Mouse (Mus musculus) embryonic facial prominence, embryonic 11.5 days (tissue): ENCODE data around the gene Rbfox1. TPM values are rescaled to one million over a fixed set of nuclear protein-coding genes. Genes with fewer than 3 reads are reported as not detected.

Experiments used
- ATAC-seq: fragments of 200-750 bp; cut with Nextera tagmentation; replicated peaks from 2 replicates; pipeline ENCODE4 v1.8.0; 2017; ENCODE audit warnings: low read depth; ENCODE audit not compliant: insufficient number of reproducible peaks, low FRiP score, low TSS enrichment
- DNase-seq: peaks from one replicate; pipeline ENCODE4 v3.0.0-alpha.2; 2015; ENCODE audit warnings: low spot score
- H3K27ac ChIP-seq: fragments of 300-500 bp; sonication (generic); replicated peaks from 2 replicates; pipeline ENCODE4 v1.5.1; 2014; ENCODE audit warnings: mild to moderate bottlenecking, low read depth, low read length, control low read depth
- H3K27me3 ChIP-seq: fragments of 300-500 bp; sonication (generic); 2 replicates; pipeline ENCODE4 v1.6.1; 2014; ENCODE audit warnings: mild to moderate bottlenecking, low read length, moderate library complexity, mixed read lengths; ENCODE audit not compliant: control insufficient read depth, insufficient read depth
- H3K36me3 ChIP-seq: fragments of 300-500 bp; sonication (generic); replicated peaks from 2 replicates; pipeline ENCODE4 v1.6.1; 2014; ENCODE audit warnings: low read depth, mild to moderate bottlenecking, low read length, moderate library complexity, mixed read lengths; ENCODE audit not compliant: control insufficient read depth, insufficient read depth
- H3K4me1 ChIP-seq: fragments of 300-500 bp; sonication (generic); 2 replicates; pipeline ENCODE4 v1.6.1; 2014; ENCODE audit warnings: low read length, mixed read lengths; ENCODE audit not compliant: control insufficient read depth, insufficient read depth
- H3K4me2 ChIP-seq: fragments of 300-500 bp; sonication (generic); 2 replicates; pipeline ENCODE4 v1.6.1; 2014; ENCODE audit warnings: low read depth, mild to moderate bottlenecking, control low read depth, low read length, moderate library complexity
- H3K4me3 ChIP-seq: fragments of 300-500 bp; sonication (generic); 2 replicates; pipeline ENCODE4 v1.5.1; 2014; ENCODE audit warnings: low read depth, low read length, control low read depth
- H3K9ac ChIP-seq: fragments of 300-500 bp; sonication (generic); replicated peaks from 2 replicates; pipeline ENCODE4 v1.6.1; 2014; ENCODE audit warnings: mild to moderate bottlenecking, control low read depth, low read length
- H3K9me3 ChIP-seq: fragments of 300-500 bp; sonication (generic); replicated peaks from 2 replicates; pipeline ENCODE4 v1.6.1; 2016; ENCODE audit warnings: mild to moderate bottlenecking, low read length, inconsistent platforms, mixed read lengths; ENCODE audit not compliant: control insufficient read depth
- WGBS: fragments of 180-500 bp; shearing (Covaris S2); extraction: QIAGEN DNeasy Blood & Tissue Kit; methylation state at CpG from one replicate; pipeline ENCODE4 v1.1.7; 2014; 5-methylcytosine and 5-hydroxymethylcytosine counted together
- polyA plus RNA-seq: library from polyadenylated mRNA; unstranded; fragments of >200 nt; fragmentation: Nextera tagmentation; extraction: Ambion mirVana; gene quantifications from 2 replicates; pipeline ENCODE4 v1.2.1, GENCODE M21; 2014

Gene Rbfox1
- polyA plus RNA-seq, 1 experiment from 2014 or later, result 4.2 TPM

GRCm38 (mm10) chr16:6034876-6035275 lies 149.7 kb downstream of the Rbfox1 start:
- Histone ChIP-seq H3K4me1 (no peaks in the 10 kb centered on the region), H3K9ac (no peak overlapping the region), H3K4me2 (no peak overlapping the region), H3K27ac (no peak overlapping the region), H3K9me3 (no peaks in the 10 kb centered on the region), H3K36me3 (no peaks in the 10 kb centered on the region), H3K27me3 (no peaks in the 10 kb centered on the region), H3K4me3 (no peak overlapping the region)
- ATAC-seq (no peak), DNase-seq (no peak)
- 71% methylated on average over 3 of the region's 3 CpGs for WGBS

GRCm38 (mm10) chr16:6037009-6037408 lies 151.9 kb downstream of the Rbfox1 start:
- no peak overlapping the region for H3K27ac ChIP-seq
- ATAC-seq (no peak), DNase-seq (no peak)
- no peak overlapping the region for H3K4me3 ChIP-seq
- no peaks in the 10 kb centered on the region for H3K4me1 ChIP-seq
- no peaks in the 10 kb centered on the region for H3K27me3 ChIP-seq
- WGBS, result 86% methylated on average over 7 of the region's 7 CpGs
- no peaks in the 10 kb centered on the region for H3K9me3 ChIP-seq
- no peak overlapping the region for H3K4me2 ChIP-seq
- H3K36me3 ChIP-seq, result no peaks in the 10 kb centered on the region
- no peak overlapping the region for H3K9ac ChIP-seq

GRCm38 (mm10) chr16:6042766-6043165 lies 157.6 kb downstream of the Rbfox1 start:
- H3K36me3 ChIP-seq, result no peaks in the 10 kb centered on the region
- WGBS, result 74% methylated on average over 3 of the region's 3 CpGs
- H3K9me3 ChIP-seq, result no peaks in the 10 kb centered on the region
- no peak overlapping the region for H3K4me2 ChIP-seq
- H3K27ac ChIP-seq, result no peak overlapping the region
- no peak overlapping the region for H3K4me3 ChIP-seq
- H3K27me3 ChIP-seq, result no peaks in the 10 kb centered on the region
- no peak overlapping the region for H3K9ac ChIP-seq
- DNase-seq (no peak), ATAC-seq (no peak)
- no peaks in the 10 kb centered on the region for H3K4me1 ChIP-seq

- ATAC-seq, result no peak
- Histone ChIP-seq H3K27ac (no peak overlapping the region), H3K27me3 (no peaks in the 10 kb centered on the region), H3K4me3 (no peak overlapping the region), H3K9ac (no peak overlapping the region), H3K9me3 (no peaks in the 10 kb centered on the region), H3K36me3 (no peaks in the 10 kb centered on the region), H3K4me1 (no peaks in the 10 kb centered on the region), H3K4me2 (no peak overlapping the region)
- DNase-seq, result no peak
- WGBS, result 88% methylated on average over 1 of the region's 1 CpGs
Measured at GRCm38 (mm10) chr16:6048601-6049000, 163.4 kb downstream of the Rbfox1 start.

GRCm38 (mm10) chr16:6062495-6062894 lies 177.3 kb downstream of the Rbfox1 start:
- Histone ChIP-seq H3K36me3 (no peaks in the 10 kb centered on the region), H3K4me3 (no peak overlapping the region), H3K9ac (no peak overlapping the region), H3K4me2 (no peak overlapping the region), H3K27ac (no peak overlapping the region), H3K9me3 (no peaks in the 10 kb centered on the region), H3K4me1 (no peaks in the 10 kb centered on the region), H3K27me3 (no peaks in the 10 kb centered on the region)
- 74% methylated on average over 1 of the region's 1 CpGs for WGBS
- no peak for DNase-seq
- ATAC-seq, result no peak

- H3K36me3 ChIP-seq, result no peaks in the 10 kb centered on the region
- no peak overlapping the region for H3K4me3 ChIP-seq
- 88% methylated on average over 4 of the region's 4 CpGs for WGBS
- no peaks in the 10 kb centered on the region for H3K4me1 ChIP-seq
- H3K9me3 ChIP-seq, result no peaks in the 10 kb centered on the region
- no peak overlapping the region for H3K27ac ChIP-seq
- no peak overlapping the region for H3K4me2 ChIP-seq
- ATAC-seq, result no peak
- H3K27me3 ChIP-seq, result no peaks in the 10 kb centered on the region
- no peak overlapping the region for H3K9ac ChIP-seq
- no peak for DNase-seq
Measured at GRCm38 (mm10) chr16:6065481-6065880, 180.3 kb downstream of the Rbfox1 start.

- Histone ChIP-seq H3K27ac (no peak overlapping the region), H3K36me3 (no peaks in the 10 kb centered on the region), H3K4me3 (no peak overlapping the region), H3K4me1 (no peaks in the 10 kb centered on the region), H3K9ac (no peak overlapping the region), H3K9me3 (no peaks in the 10 kb centered on the region), H3K4me2 (no peak overlapping the region), H3K27me3 (no peaks in the 10 kb centered on the region)
- ATAC-seq (no peak), DNase-seq (no peak)
- 82% methylated on average over 10 of the region's 10 CpGs for WGBS
Measured at GRCm38 (mm10) chr16:6075442-6076050, 190.4 kb downstream of the Rbfox1 start.

- Histone ChIP-seq H3K27ac (no peak overlapping the region), H3K27me3 (no peaks in the 10 kb centered on the region), H3K4me3 (no peak overlapping the region), H3K4me1 (no peaks in the 10 kb centered on the region), H3K9me3 (no peaks in the 10 kb centered on the region), H3K36me3 (no peaks in the 10 kb centered on the region), H3K9ac (no peak overlapping the region), H3K4me2 (no peak overlapping the region)
- no peak for ATAC-seq
- no peak for DNase-seq
- 76% methylated on average over 4 of the region's 4 CpGs for WGBS
Measured at GRCm38 (mm10) chr16:6079017-6079416, 193.9 kb downstream of the Rbfox1 start.
